Mouse (Mus musculus) C2C12 (cell line): ENCODE data around the gene Tap2.

Source experiments
- CTCF ChIP-seq: IDR thresholded peaks from one replicate; pipeline ENCODE4 v1.5.1; 2011; ENCODE audit not compliant: control insufficient read depth, insufficient read depth, insufficient read length
- USF1 ChIP-seq: IDR thresholded peaks from one replicate; pipeline ENCODE4 v1.6.1; 2011; ENCODE audit warnings: low read depth, mild to moderate bottlenecking, control low read depth, moderate library complexity

GRCm38 (mm10) chr17:34179019-34179418, 24.3 kb upstream of the Tap2 start:
- no peak for TF ChIP-seq CTCF
- TF ChIP-seq USF1: no peak
